8 mouse cellular contexts compared by ENCODE assay signal in genomic region chr10:110794564-110795205, GRCm38 (mm10). TPM values are rescaled to one million over a fixed set of nuclear protein-coding genes. Genes with fewer than 3 reads are reported as not detected.
DNase-seq lines count a peak whose midpoint lies in the region; ATAC-seq lines count a peak whose summit lies in the region.

No protein-coding gene starts in this region.

- H3K4me1 ChIP-seq in liver, embryonic 12.5 days, result peaks cover 29% of the 10 kb centered on the region
- H3K4me1 ChIP-seq in embryonic facial prominence, embryonic 11.5 days (ENCODE audit: control insufficient read depth, insufficient read depth, low read length), result no peaks in the 10 kb centered on the region
- H3K4me1 ChIP-seq in heart, embryonic 15.5 days (replicated peaks), result peaks cover 8% of the 10 kb centered on the region

- no peaks in the 10 kb centered on the region for H3K27me3 ChIP-seq in liver, embryonic 12.5 days (replicated peaks)
- no peaks in the 10 kb centered on the region for H3K27me3 ChIP-seq in embryonic facial prominence, embryonic 11.5 days (ENCODE audit: control insufficient read depth, insufficient read depth, low read length)
- no peaks in the 10 kb centered on the region for H3K27me3 ChIP-seq in heart, embryonic 15.5 days

- ATAC-seq in liver, embryonic 12.5 days, result no peak
- ATAC-seq in activated CD4-positive, CD25-positive, alpha-beta regulatory T cell, adult 4 months, result peak; percentile 82
- ATAC-seq in embryonic facial prominence, embryonic 11.5 days (replicated peaks; ENCODE audit: insufficient number of reproducible peaks, low FRiP score, low TSS enrichment, low read depth), result no peak; the same call in 1 of the 2 replicates
- ATAC-seq in heart, embryonic 15.5 days (replicated peaks; ENCODE audit: insufficient number of reproducible peaks, insufficient read depth, low FRiP score, low read depth), result no peak

- no peak overlapping the region for H3K4me3 ChIP-seq in liver, embryonic 12.5 days
- no peak overlapping the region for H3K4me3 ChIP-seq in embryonic facial prominence, embryonic 11.5 days (ENCODE audit: low read depth, low read length)
- H3K4me3 ChIP-seq in heart, embryonic 15.5 days, result no peak overlapping the region

- no peaks in the 10 kb centered on the region for H3K9me3 ChIP-seq in liver, embryonic 12.5 days (replicated peaks)
- H3K9me3 ChIP-seq in embryonic facial prominence, embryonic 11.5 days (replicated peaks; ENCODE audit: control insufficient read depth, low read length), result no peaks in the 10 kb centered on the region
- H3K9me3 ChIP-seq in heart, embryonic 15.5 days (replicated peaks), result no peaks in the 10 kb centered on the region

- no peak overlapping the region for H3K4me2 ChIP-seq in liver, embryonic 12.5 days
- no peak overlapping the region for H3K4me2 ChIP-seq in embryonic facial prominence, embryonic 11.5 days (ENCODE audit: low read depth, low read length)
- H3K4me2 ChIP-seq in heart, embryonic 15.5 days, result peak overlapping the region; percentile 31

- no peak overlapping the region for H3K27ac ChIP-seq in liver, embryonic 12.5 days
- H3K27ac ChIP-seq in embryonic facial prominence, embryonic 11.5 days (replicated peaks; ENCODE audit: low read depth, low read length), result no peak overlapping the region
- H3K27ac ChIP-seq in heart, embryonic 15.5 days, result peak overlapping the region; percentile 34; the same call in 1 of the 2 replicates

- WGBS in liver, embryonic 12.5 days (ENCODE audit: insufficient replicate concordance), result 22% methylated on average over 12 of the region's 12 CpGs
- WGBS in embryonic facial prominence, embryonic 11.5 days, result 16% methylated on average over 12 of the region's 12 CpGs
- WGBS in heart, embryonic 15.5 days, result 15% methylated on average over 12 of the region's 12 CpGs

- H3K36me3 ChIP-seq in liver, embryonic 12.5 days, result no peaks in the 10 kb centered on the region
- no peaks in the 10 kb centered on the region for H3K36me3 ChIP-seq in embryonic facial prominence, embryonic 11.5 days (replicated peaks; ENCODE audit: control insufficient read depth, insufficient read depth, low read depth, low read length)
- no peaks in the 10 kb centered on the region for H3K36me3 ChIP-seq in heart, embryonic 15.5 days

- peak; percentile 51 for DNase-seq in liver
- peak; percentile 86 for DNase-seq in embryonic facial prominence, embryonic 11.5 days (ENCODE audit: low spot score)
- peak; percentile 70 for DNase-seq in kidney, postnatal 10 days
- peak; percentile 55 for DNase-seq in lung, postnatal 36 days
- peak; percentile 28 for DNase-seq in right cerebral cortex, postnatal 14 days

- H3K9ac ChIP-seq in liver, embryonic 12.5 days, result no peak overlapping the region
- H3K9ac ChIP-seq in embryonic facial prominence, embryonic 11.5 days (replicated peaks; ENCODE audit: low read length), result no peak overlapping the region
- H3K9ac ChIP-seq in heart, embryonic 15.5 days, result no peak overlapping the region

RNA-seq across cellular contexts. Expression of gene E2f7, which starts 49.4 kb away (rescaled TPM):
- 12.0 and 13.2 TPM in 2 replicates for polyA plus RNA-seq in liver, embryonic 12.5 days (2016; fragmentation: Nextera tagmentation; extraction: Ambion mirVana)
- polyA plus RNA-seq in activated CD4-positive, CD25-positive, alpha-beta regulatory T cell, adult 4 months (2017; shearing (Covaris generic)), result 1 to 10 TPM; 1.5 to 3.2 TPM
- 33.1 and 34.0 TPM in 2 replicates for polyA plus RNA-seq in embryonic facial prominence, embryonic 11.5 days (2014; fragmentation: Nextera tagmentation; extraction: Ambion mirVana)
- polyA plus RNA-seq in heart, embryonic 15.5 days (2015; fragmentation: Nextera tagmentation; extraction: Ambion mirVana), result 12.5 and 16.6 TPM in 2 replicates

Comparison
In these comparisons a context has a peak if more than half of its experiments do, and no peak if none do; other contexts are left out.
1. DNase-seq: peak in every context shown above with its lines; median percentile 86 in embryonic facial prominence, embryonic 11.5 days; 70 in kidney, postnatal 10 days; 55 in lung, postnatal 36 days; 51 in liver; 28 in right cerebral cortex, postnatal 14 days.